In the genomic region with DNA sequence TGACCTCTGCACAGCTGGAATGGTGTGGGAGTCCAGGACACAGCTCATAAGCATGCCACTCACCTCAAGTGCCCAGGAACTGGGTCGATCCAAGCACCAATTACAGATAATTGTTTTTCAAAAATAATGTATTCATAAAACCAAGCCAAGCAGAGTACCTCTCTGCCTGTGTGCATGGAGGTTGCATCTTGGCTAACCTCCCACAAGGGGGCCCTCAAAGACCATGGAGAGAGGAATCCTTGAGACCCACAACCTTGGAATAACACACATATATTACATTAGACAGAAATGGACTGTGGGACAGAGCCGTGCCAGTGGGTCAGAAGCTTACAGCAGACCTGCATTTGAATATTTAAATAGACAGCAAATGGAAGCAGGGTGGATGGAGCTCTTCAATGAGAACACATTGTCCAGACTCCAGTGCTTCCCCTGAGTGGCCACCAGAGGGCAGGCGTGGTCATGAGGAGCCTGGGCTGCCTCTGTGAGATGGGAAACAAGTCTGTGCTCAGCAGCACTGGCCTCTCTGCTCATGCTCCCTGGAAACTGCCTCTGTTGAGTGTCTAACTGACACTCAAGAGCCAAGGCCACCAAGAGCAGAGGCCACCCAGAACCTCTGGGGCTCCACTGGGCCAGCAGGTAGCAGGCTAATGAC, we compare ENCODE assay signal across 8 mouse cellular contexts.
DNase-seq lines count a peak whose midpoint lies in the region; ATAC-seq and TF ChIP-seq lines count a peak whose summit lies in the region.

No protein-coding gene starts in this region.

- H3K4me2 ChIP-seq in heart, embryonic 11.5 days = no peak overlapping the region
- H3K4me2 ChIP-seq in forebrain, postnatal 0 days (ENCODE audit: low read depth) = no peak overlapping the region
- H3K4me2 ChIP-seq in midbrain, embryonic 11.5 days = no peak overlapping the region

- H3K4me3 ChIP-seq in heart, embryonic 11.5 days (ENCODE audit: low read depth, low read length) = no peak overlapping the region
- no peak overlapping the region for H3K4me3 ChIP-seq in cerebellum, adult 2 months (replicated peaks; ENCODE audit: insufficient read depth, low read depth, low read length)
- H3K4me3 ChIP-seq in forebrain, postnatal 0 days (ENCODE audit: low read depth, low read length) = no peak overlapping the region
- H3K4me3 ChIP-seq in midbrain, embryonic 11.5 days (ENCODE audit: low read depth, low read length) = no peak overlapping the region

- TF ChIP-seq POLR2A in cerebellum, adult 2 months (IDR thresholded peaks at IDR 0.05; ENCODE audit: borderline replicate concordance, insufficient read depth, low read length) = no peak

- H3K9ac ChIP-seq in heart, embryonic 11.5 days (ENCODE audit: low read depth, low read length) = no peak overlapping the region
- H3K9ac ChIP-seq in forebrain, postnatal 0 days = no peak overlapping the region
- H3K9ac ChIP-seq in midbrain, embryonic 11.5 days (ENCODE audit: low read length) = no peak overlapping the region

- peak; percentile 84 for TF ChIP-seq CTCF in cerebellum, adult 2 months (IDR thresholded peaks at IDR 0.05; ENCODE audit: borderline replicate concordance, insufficient read depth, low read depth, low read length)
- TF ChIP-seq CTCF in forebrain, postnatal 0 days (IDR thresholded peaks at IDR 0.05; ENCODE audit: low read depth) = peak; percentile 91

- no peak; the same call in 1 of the 2 replicates for ATAC-seq in heart, embryonic 11.5 days (replicated peaks; ENCODE audit: insufficient number of reproducible peaks, low FRiP score, low TSS enrichment)
- peak; percentile 68 for ATAC-seq in forebrain, postnatal 0 days
- ATAC-seq in midbrain, embryonic 11.5 days (ENCODE audit: low FRiP score) = peak; percentile 66

- no peaks in the 10 kb centered on the region for H3K36me3 ChIP-seq in heart, embryonic 11.5 days (ENCODE audit: control insufficient read depth, insufficient read depth, low read length)
- H3K36me3 ChIP-seq in forebrain, postnatal 0 days (ENCODE audit: insufficient read depth) = no peaks in the 10 kb centered on the region; the same call in 1 of the 2 replicates
- H3K36me3 ChIP-seq in midbrain, embryonic 11.5 days (ENCODE audit: control insufficient read depth, insufficient read depth, low read length) = no peaks in the 10 kb centered on the region
- H3K36me3 ChIP-seq in splenic B cell, adult 2 months (ENCODE audit: control insufficient read depth, insufficient read depth, low read length, poor library complexity, severe bottlenecking) = no peaks in the 10 kb centered on the region

- 22% methylated on average over 3 of the region's 3 CpGs for WGBS in heart, embryonic 11.5 days (ENCODE audit: insufficient replicate concordance)
- WGBS in cerebellum, adult 2 months = 43% methylated on average over 3 of the region's 3 CpGs
- 17% methylated on average over 3 of the region's 3 CpGs for WGBS in forebrain, postnatal 0 days
- 33% methylated on average over 3 of the region's 3 CpGs for WGBS in midbrain, embryonic 11.5 days

- no peaks in the 10 kb centered on the region; the same call in 1 of the 2 replicates for H3K9me3 ChIP-seq in heart, embryonic 11.5 days (replicated peaks; ENCODE audit: control insufficient read depth, low read length)
- no peaks in the 10 kb centered on the region for H3K9me3 ChIP-seq in forebrain, postnatal 0 days (ENCODE audit: low read length)
- H3K9me3 ChIP-seq in midbrain, embryonic 11.5 days (ENCODE audit: control insufficient read depth, low read length) = no peaks in the 10 kb centered on the region

- DNase-seq in heart, adult 11 months = peak; percentile 91
- peak; percentile 49 to 66 for DNase-seq in cerebellum, adult 2 months
- DNase-seq in forebrain, postnatal 0 days = peak; percentile 77
- peak; percentile 26 for DNase-seq in hindlimb bud, embryonic 11.5 days (ENCODE audit: extremely low spot score, low read depth, low spot score)
- DNase-seq in left cerebral cortex, adult 18-20 months (ENCODE audit: low spot score in 2 of 2) = peak; percentile 69 to 74
- DNase-seq in midbrain, embryonic 11.5 days (ENCODE audit: low spot score, missing footprints) = peak; percentile 94
- peak; percentile 61 for DNase-seq in splenic B cell, adult 2 months (ENCODE audit: low read depth, low spot score)

- H3K4me1 ChIP-seq in heart, embryonic 11.5 days (ENCODE audit: control insufficient read depth, insufficient read depth, low read length) = no peaks in the 10 kb centered on the region
- no peaks in the 10 kb centered on the region for H3K4me1 ChIP-seq in cerebellum, adult 2 months (ENCODE audit: control insufficient read depth, insufficient read depth, low read length)
- H3K4me1 ChIP-seq in forebrain, postnatal 0 days (ENCODE audit: insufficient read depth) = no peaks in the 10 kb centered on the region
- no peaks in the 10 kb centered on the region for H3K4me1 ChIP-seq in midbrain, embryonic 11.5 days (ENCODE audit: control insufficient read depth, insufficient read depth, low read length)

- H3K27ac ChIP-seq in heart, embryonic 11.5 days (ENCODE audit: low read depth, low read length) = no peak overlapping the region
- H3K27ac ChIP-seq in cerebellum, adult 2 months (ENCODE audit: insufficient read depth, low read length) = no peak overlapping the region
- no peak overlapping the region for H3K27ac ChIP-seq in forebrain, postnatal 0 days (ENCODE audit: low read depth, low read length)
- H3K27ac ChIP-seq in midbrain, embryonic 11.5 days (ENCODE audit: low read depth, low read length) = no peak overlapping the region

- no peaks in the 10 kb centered on the region for H3K27me3 ChIP-seq in heart, embryonic 11.5 days (ENCODE audit: control insufficient read depth, insufficient read depth, low read length)
- H3K27me3 ChIP-seq in cerebellum, adult 2 months (ENCODE audit: control insufficient read depth, insufficient read depth, low read length) = no peaks in the 10 kb centered on the region
- H3K27me3 ChIP-seq in forebrain, postnatal 0 days (ENCODE audit: insufficient read depth, low read length) = no peaks in the 10 kb centered on the region
- no peaks in the 10 kb centered on the region for H3K27me3 ChIP-seq in midbrain, embryonic 11.5 days (ENCODE audit: control insufficient read depth, insufficient read depth, low read length)
- no peaks in the 10 kb centered on the region for H3K27me3 ChIP-seq in splenic B cell, adult 2 months (ENCODE audit: control insufficient read depth, insufficient read depth, low read length, poor library complexity, severe bottlenecking)

Comparison
In these comparisons a context has a peak if more than half of its experiments do, and no peak if none do; other contexts are left out.
1. DNase-seq: peak in every context shown above with its lines; median percentile 94 in midbrain, embryonic 11.5 days; 91 in heart, adult 11 months; 77 in forebrain, postnatal 0 days; 72 in left cerebral cortex, adult 18-20 months; 61 in splenic B cell, adult 2 months; 58 in cerebellum, adult 2 months; 26 in hindlimb bud, embryonic 11.5 days.